Mouse (Mus musculus): ENCODE results near the gene 4833427G06Rik. TPM values are rescaled to one million over a fixed set of nuclear protein-coding genes. Genes with fewer than 3 reads are reported as not detected.

Gene 4833427G06Rik
- not detected for total RNA-seq (2023)

DNA sequence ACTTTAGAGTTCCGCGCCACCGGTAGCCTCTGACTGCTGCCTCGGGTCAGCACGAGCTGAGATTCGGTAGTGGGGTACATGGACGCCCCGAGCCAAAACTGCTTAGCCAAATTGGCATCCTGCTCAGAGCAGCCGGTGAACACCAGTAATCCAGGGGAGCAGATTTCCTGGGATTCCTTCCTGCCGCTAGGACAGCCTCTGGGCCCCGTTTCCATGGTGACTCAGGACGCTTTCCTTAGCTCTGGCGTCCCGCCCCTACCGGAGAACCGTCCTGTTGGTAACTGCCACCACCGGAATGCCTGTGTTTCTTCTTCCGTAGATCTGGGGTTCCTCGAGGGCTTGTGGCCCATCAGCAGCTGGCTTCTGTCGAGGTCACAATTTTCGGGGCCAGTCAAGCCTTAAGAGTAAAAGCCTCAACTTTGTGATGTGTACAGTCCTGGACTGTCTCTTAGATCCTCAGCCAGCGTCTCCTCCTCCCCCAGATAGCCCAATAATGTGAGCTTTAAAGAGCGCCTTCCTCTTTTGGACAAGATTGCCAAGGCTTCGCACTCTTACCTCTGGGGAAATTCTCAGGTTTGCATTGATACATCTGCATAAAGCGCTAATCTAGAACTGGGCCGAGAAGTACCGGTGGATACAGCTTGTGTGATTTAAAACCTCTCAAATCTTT, at the start of gene 4833427G06Rik:
4833427G06Rik (minus strand) TSS at position 323 of the 670 bp plus-strand sequence.

DNA sequence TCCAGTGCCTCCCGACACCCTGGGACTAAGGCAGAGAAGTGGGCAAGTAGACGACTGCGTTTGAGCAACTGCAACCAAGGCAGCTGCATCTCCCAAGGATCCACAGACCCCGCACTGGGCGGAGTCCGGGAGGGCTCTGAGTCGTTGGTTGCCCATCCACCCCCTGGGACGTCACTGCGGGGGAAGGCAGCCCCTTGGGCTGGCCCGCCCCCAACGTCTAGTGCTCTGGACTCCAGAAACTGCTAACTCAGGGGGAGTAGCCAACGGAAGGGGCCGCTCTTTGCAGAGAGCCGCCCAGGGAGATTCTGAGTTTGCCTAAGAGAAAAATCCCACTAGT, 24.9 kb downstream of the 4833427G06Rik start, which contains the start of gene Layn:
Layn (minus strand) TSS at position 116 of the 337 bp plus-strand sequence.

DNA sequence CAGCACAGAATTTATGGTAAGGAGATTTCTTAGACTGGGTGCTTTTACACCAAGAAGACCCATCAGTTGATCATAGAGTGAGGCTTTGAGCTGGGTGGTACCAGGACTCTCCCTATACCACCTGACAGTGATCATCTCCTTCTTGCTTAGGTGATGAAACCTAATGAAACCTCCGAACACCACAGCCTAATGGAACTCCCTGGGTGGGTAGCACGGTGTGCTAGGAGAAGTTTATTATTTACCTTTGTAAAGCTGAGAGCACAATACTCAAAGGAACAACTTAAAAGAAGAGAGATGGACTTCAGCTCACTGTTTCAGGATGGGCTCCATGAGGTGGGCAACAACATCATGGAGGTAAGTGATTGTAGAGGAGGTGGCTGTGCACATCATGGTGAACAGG, 41.3 kb downstream of the 4833427G06Rik start, which contains the start of gene Btg4:
Btg4 (plus strand) TSS at position 301 of the 400 bp plus-strand sequence.

Other genes starting within 250 kb of the 4833427G06Rik start
- gene Sik2, start 93.0 kb downstream of the 4833427G06Rik start, total RNA-seq (2023) = 10 to 100 TPM; 40.8 to 43.8 TPM
- gene Btg4, start 41.2 kb downstream of the 4833427G06Rik start, total RNA-seq (2023) = not detected
- 1 to 10 TPM; 2.9 to 5.9 TPM for gene Layn, start 25.0 kb downstream of the 4833427G06Rik start, total RNA-seq (2023)
- not detected for gene Gm32742, start 63.4 kb upstream of the 4833427G06Rik start, total RNA-seq (2023)
- gene Pou2af1, start 111.6 kb upstream of the 4833427G06Rik start, total RNA-seq (2023) = 1 to 10 TPM; 5.5 to 8.9 TPM
- not detected for gene Colca2, start 176.5 kb upstream of the 4833427G06Rik start, total RNA-seq (2023)
- gene 1810046K07Rik, start 226.8 kb upstream of the 4833427G06Rik start, total RNA-seq (2023) = not detected

Measured in neutrophil, adult 59 days (primary cell).